Comparison of ENCODE assay signal across 14 mouse cellular contexts in the genomic region with DNA sequence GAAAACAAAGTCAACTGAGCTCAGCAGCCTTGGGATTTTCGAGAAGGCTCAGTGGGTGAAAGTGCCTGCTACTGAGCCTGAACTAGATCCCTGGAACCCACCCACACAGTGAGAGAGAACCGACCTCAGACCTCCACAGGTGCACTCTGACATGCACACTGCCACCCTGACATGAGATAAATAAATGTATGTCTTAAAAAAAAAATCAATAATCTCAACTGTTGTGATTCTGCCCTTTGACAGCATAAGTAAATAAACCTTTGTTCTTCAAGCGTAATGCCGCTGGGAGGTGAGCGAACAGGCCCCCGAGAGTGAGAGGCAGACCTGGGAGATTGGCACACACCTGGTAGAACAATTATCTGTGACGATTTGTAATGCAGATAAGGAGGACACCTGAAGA. TPM values are rescaled to one million over a fixed set of nuclear protein-coding genes. Genes with fewer than 3 reads are reported as not detected.
DNase-seq lines count a peak whose midpoint lies in the region; ATAC-seq and TF ChIP-seq lines count a peak whose summit lies in the region.
"Had no signal": no experiment of that assay in that cellular context is flagged by ENCODE, and none has a peak within 500 bp of the region (broad histone marks: within the 10 kb centered on the region; RNA-seq: fewer than 3 reads in every experiment).

No protein-coding gene starts in this region.

- no peak for TF ChIP-seq CTCF in intestine, postnatal 0 days (IDR thresholded peaks at IDR 0.05; ENCODE audit: low read depth)

- no peak for DNase-seq in lung, postnatal 25 days (ENCODE audit: low spot score)
- peak; percentile 15 for DNase-seq in T-cell, adult 2 months (ENCODE audit: low spot score)
- no peak for DNase-seq in adrenal gland, postnatal 36 days
- DNase-seq: gastrocnemius, postnatal 10 days; heart, postnatal 36 days; kidney, adult 8-10 months; layer of hippocampus, adult 9-11 months; left cerebral cortex, postnatal 4 days had no signal

- H3K27ac ChIP-seq in lung, embryonic 16.5 days (ENCODE audit: low read length): no peak overlapping the region
- H3K27ac ChIP-seq in intestine, postnatal 0 days (ENCODE audit: low read depth, low read length): no peak overlapping the region
- no peak overlapping the region for H3K27ac ChIP-seq in stomach, embryonic 15.5 days
- no peak overlapping the region for H3K27ac ChIP-seq in forebrain, embryonic 15.5 days (replicated peaks)
- H3K27ac ChIP-seq: neural tube, embryonic 12.5 days had no signal

- H3K36me3 ChIP-seq in lung, embryonic 16.5 days (ENCODE audit: control insufficient read depth, insufficient read depth, low read length): no peaks in the 10 kb centered on the region
- H3K36me3 ChIP-seq in intestine, postnatal 0 days (ENCODE audit: control insufficient read depth, insufficient read depth): no peaks in the 10 kb centered on the region
- no peaks in the 10 kb centered on the region for H3K36me3 ChIP-seq in stomach, embryonic 15.5 days
- H3K36me3 ChIP-seq in forebrain, embryonic 15.5 days: no peaks in the 10 kb centered on the region; the same call in 1 of the 2 replicates
- H3K36me3 ChIP-seq: neural tube, embryonic 12.5 days had no signal

- no peak overlapping the region for H3K9ac ChIP-seq in lung, embryonic 16.5 days (ENCODE audit: low read length)
- H3K9ac ChIP-seq in intestine, postnatal 0 days (ENCODE audit: low read depth, low read length): no peak overlapping the region
- no peak overlapping the region for H3K9ac ChIP-seq in stomach, embryonic 15.5 days
- H3K9ac ChIP-seq in forebrain, embryonic 15.5 days (replicated peaks): no peak overlapping the region
- H3K9ac ChIP-seq: neural tube, embryonic 12.5 days had no signal

- 26% methylated on average over 7 of the region's 7 CpGs for WGBS in lung, embryonic 16.5 days
- WGBS in intestine, postnatal 0 days: 33% methylated on average over 7 of the region's 7 CpGs
- WGBS in stomach, embryonic 15.5 days: 38% methylated on average over 7 of the region's 7 CpGs
- WGBS in forebrain, embryonic 15.5 days: 76% methylated on average over 7 of the region's 7 CpGs

- H3K4me1 ChIP-seq in lung, embryonic 16.5 days (replicated peaks; ENCODE audit: control insufficient read depth, insufficient read depth, low read length): peaks cover 13% of the 10 kb centered on the region
- H3K4me1 ChIP-seq in intestine, postnatal 0 days (replicated peaks; ENCODE audit: control insufficient read depth, insufficient read depth, low read length): no peaks in the 10 kb centered on the region
- no peaks in the 10 kb centered on the region; the same call in 1 of the 2 replicates for H3K4me1 ChIP-seq in stomach, embryonic 15.5 days
- H3K4me1 ChIP-seq in forebrain, embryonic 15.5 days: peaks cover 3% of the 10 kb centered on the region; the same call in 1 of the 2 replicates
- H3K4me1 ChIP-seq: neural tube, embryonic 12.5 days had no signal

- peak overlapping the region; percentile 28 for H3K4me2 ChIP-seq in lung, embryonic 16.5 days (ENCODE audit: low read depth, low read length)
- H3K4me2 ChIP-seq in intestine, postnatal 0 days (replicated peaks; ENCODE audit: low read depth): peak overlapping the region; percentile 57
- H3K4me2 ChIP-seq in stomach, embryonic 15.5 days: peak overlapping the region; percentile 35
- H3K4me2 ChIP-seq in forebrain, embryonic 15.5 days (replicated peaks): no peak overlapping the region
- H3K4me2 ChIP-seq: midbrain, embryonic 11.5 days; neural tube, embryonic 12.5 days had no signal

- no peaks in the 10 kb centered on the region for H3K27me3 ChIP-seq in lung, embryonic 16.5 days (ENCODE audit: control insufficient read depth, insufficient read depth, low read depth, low read length)
- H3K27me3 ChIP-seq in intestine, postnatal 0 days (replicated peaks; ENCODE audit: control insufficient read depth, insufficient read depth, low read length): no peaks in the 10 kb centered on the region
- H3K27me3 ChIP-seq in stomach, embryonic 15.5 days (replicated peaks): no peaks in the 10 kb centered on the region
- H3K27me3 ChIP-seq in forebrain, embryonic 15.5 days: no peaks in the 10 kb centered on the region
- H3K27me3 ChIP-seq: neural tube, embryonic 12.5 days had no signal

- no peaks in the 10 kb centered on the region for H3K9me3 ChIP-seq in lung, embryonic 16.5 days (ENCODE audit: control insufficient read depth, low read length)
- no peaks in the 10 kb centered on the region for H3K9me3 ChIP-seq in intestine, postnatal 0 days (ENCODE audit: control insufficient read depth)
- no peaks in the 10 kb centered on the region for H3K9me3 ChIP-seq in stomach, embryonic 15.5 days
- no peaks in the 10 kb centered on the region for H3K9me3 ChIP-seq in forebrain, embryonic 15.5 days
- H3K9me3 ChIP-seq: neural tube, embryonic 12.5 days had no signal

- no peak for ATAC-seq in lung, embryonic 16.5 days (ENCODE audit: low read depth)
- peak; percentile 79 for ATAC-seq in intestine, postnatal 0 days
- ATAC-seq in stomach, embryonic 15.5 days (ENCODE audit: insufficient read depth, low FRiP score, low read depth): peak; percentile 67
- no peak for ATAC-seq in forebrain, embryonic 15.5 days (replicated peaks)

- H3K4me3 ChIP-seq in lung, embryonic 16.5 days (ENCODE audit: low read length): no peak overlapping the region
- peak overlapping the region; percentile 21 for H3K4me3 ChIP-seq in intestine, postnatal 0 days (ENCODE audit: low read depth, low read length)
- H3K4me3 ChIP-seq in stomach, embryonic 15.5 days (replicated peaks): no peak overlapping the region
- no peak overlapping the region for H3K4me3 ChIP-seq in forebrain, embryonic 15.5 days
- H3K4me3 ChIP-seq: neural tube, embryonic 12.5 days had no signal

RNA-seq across cellular contexts. Expression of a gene that starts 33.2 kb away (rescaled TPM):
- 7.0 and 7.5 TPM in 2 replicates for polyA plus RNA-seq in lung, embryonic 16.5 days (2015; fragmentation: Nextera tagmentation; extraction: Ambion mirVana)
- polyA plus RNA-seq in intestine, postnatal 0 days (2015; fragmentation: Nextera tagmentation; extraction: Ambion mirVana): 3.7 and 4.4 TPM in 2 replicates
- polyA plus RNA-seq in stomach, embryonic 15.5 days (2015; fragmentation: Nextera tagmentation; extraction: Ambion mirVana): 7.1 TPM in 2 replicates
- total RNA-seq in adrenal gland, postnatal 36 days (2021): 10 to 100 TPM; 52.3 to 93.0 TPM
- polyA plus RNA-seq in forebrain, embryonic 15.5 days (2015; fragmentation: Nextera tagmentation; extraction: Ambion mirVana): 5.6 and 6.5 TPM in 2 replicates

Comparison
In these comparisons a context has a peak if more than half of its experiments do, and no peak if none do; other contexts are left out.
1. ATAC-seq: peak in intestine, postnatal 0 days (single experiment) and stomach, embryonic 15.5 days (single experiment); none in lung, embryonic 16.5 days (single experiment) and forebrain, embryonic 15.5 days (single experiment).